37 mouse cellular contexts compared by ENCODE assay signal in genomic region chr6:134381462-134381861, GRCm38 (mm10). TPM values are rescaled to one million over a fixed set of nuclear protein-coding genes. Genes with fewer than 3 reads are reported as not detected.
"Had no signal": no experiment of that assay in that cellular context is flagged by ENCODE, and none has a peak within 500 bp of the region (broad histone marks: within the 10 kb centered on the region; RNA-seq: fewer than 3 reads in every experiment).

No protein-coding gene starts in this region.

- H3K27me3 ChIP-seq: heart, embryonic 13.5 days; heart, embryonic 15.5 days; hindbrain, embryonic 13.5 days; hindbrain, embryonic 15.5 days; intestine, embryonic 15.5 days; kidney, embryonic 15.5 days; limb, embryonic 13.5 days; limb, embryonic 15.5 days; liver, embryonic 12.5 days had no signal

- H3K4me3 ChIP-seq: heart, adult 2 months; heart, embryonic 13.5 days; heart, embryonic 15.5 days; hindbrain, embryonic 13.5 days; hindbrain, embryonic 15.5 days; intestine, embryonic 15.5 days; kidney, embryonic 15.5 days; limb, embryonic 13.5 days; limb, embryonic 15.5 days; liver, embryonic 12.5 days had no signal

- H3K9ac ChIP-seq: heart, embryonic 13.5 days; heart, embryonic 15.5 days; hindbrain, embryonic 13.5 days; hindbrain, embryonic 15.5 days; intestine, embryonic 15.5 days; kidney, embryonic 15.5 days; limb, embryonic 13.5 days; limb, embryonic 15.5 days; liver, embryonic 12.5 days; liver, embryonic 14.5 days had no signal

- H3K27ac ChIP-seq: heart, adult 2 months; heart, embryonic 13.5 days; heart, embryonic 15.5 days; hindbrain, embryonic 13.5 days; hindbrain, embryonic 15.5 days; hindbrain, postnatal 0 days; intestine, embryonic 15.5 days; kidney, embryonic 15.5 days; kidney, postnatal 0 days; limb, embryonic 13.5 days; limb, embryonic 15.5 days; liver, embryonic 12.5 days; liver, embryonic 14.5 days had no signal

- H3K4me1 ChIP-seq: hindbrain, embryonic 13.5 days; hindbrain, embryonic 15.5 days; intestine, embryonic 15.5 days; kidney, embryonic 15.5 days; limb, embryonic 15.5 days; liver, embryonic 12.5 days had no signal

- H3K9me3 ChIP-seq: heart, embryonic 15.5 days; hindbrain, embryonic 15.5 days; intestine, embryonic 15.5 days; kidney, embryonic 15.5 days; limb, embryonic 15.5 days; liver, embryonic 12.5 days had no signal

- ATAC-seq: hindbrain, postnatal 0 days; intestine, embryonic 15.5 days; liver, embryonic 12.5 days had no signal

- DNase-seq: gastrocnemius, postnatal 14 days; gastrocnemius, postnatal 36 days; heart, adult 11 months; heart, adult 2 months; heart, postnatal 14 days; heart, postnatal 36 days; kidney, adult 11 months; kidney, adult 2 months; kidney, adult 9 months; kidney, postnatal 14 days; kidney, postnatal 36 days; layer of hippocampus, adult 9-11 months; layer of hippocampus, postnatal 36 days; left cerebral cortex, postnatal 4 days had no signal

- H3K4me2 ChIP-seq: heart, embryonic 11.5 days; heart, embryonic 13.5 days; heart, embryonic 15.5 days; hindbrain, embryonic 13.5 days; hindbrain, embryonic 15.5 days; intestine, embryonic 15.5 days; kidney, embryonic 15.5 days; limb, embryonic 13.5 days; limb, embryonic 15.5 days; liver, embryonic 12.5 days had no signal

- H3K36me3 ChIP-seq: heart, embryonic 13.5 days; heart, embryonic 15.5 days; hindbrain, embryonic 13.5 days; hindbrain, embryonic 15.5 days; intestine, embryonic 15.5 days; kidney, embryonic 15.5 days; limb, embryonic 13.5 days; limb, embryonic 15.5 days; liver, embryonic 12.5 days had no signal

RNA-seq across cellular contexts. Expression of gene Bcl2l14, which starts 14.7 kb away (rescaled TPM):
- total RNA-seq: gastrocnemius, adult 18-20 months; gastrocnemius, adult 8-10 months; gastrocnemius, postnatal 14 days; gastrocnemius, postnatal 36 days; heart, adult 2 months; heart, postnatal 14 days; heart, postnatal 36 days; hindbrain, postnatal 0 days; layer of hippocampus, adult 18-20 months; layer of hippocampus, adult 8-10 months; layer of hippocampus, postnatal 14 days; layer of hippocampus, postnatal 36 days; left cerebral cortex, adult 18-20 months; left cerebral cortex, adult 8-10 months; left cerebral cortex, postnatal 10 days; left cerebral cortex, postnatal 25 days; left cerebral cortex, postnatal 4 days had no signal
- polyA plus RNA-seq: heart, postnatal 0 days had no signal
